Mouse (Mus musculus) cerebellum, adult 11 months (tissue): ENCODE results near the gene Fam72a.
"Not testable (repeated sequence)": the region's sequence is repeated elsewhere in the genome, so short reads cannot be mapped to it uniquely, and the experiment has no call there.

Source experiments
- DNase-seq: peaks from one replicate; pipeline ENCODE4 v3.0.0; 2022

The Fam72a gene

GRCm38 (mm10) chr1:131528081-131528507, 391 bp downstream of the Fam72a start:
- peak; percentile 59 for DNase-seq

GRCm38 (mm10) chr1:131528561-131529166, 961 bp downstream of the Fam72a start:
- no peak for DNase-seq

- DNase-seq = no peak
Observed at GRCm38 (mm10) chr1:131539771-131540170, 12.1 kb downstream of the Fam72a start.

GRCm38 (mm10) chr1:131540795-131541194, 13.1 kb downstream of the Fam72a start:
- no peak for DNase-seq

GRCm38 (mm10) chr1:131541431-131541830, 13.7 kb downstream of the Fam72a start:
- no peak for DNase-seq

GRCm38 (mm10) chr1:131541903-131542302, 14.2 kb downstream of the Fam72a start:
- DNase-seq = no peak

GRCm38 (mm10) chr1:131543886-131544565, 16.3 kb downstream of the Fam72a start:
- DNase-seq = peak; percentile 70

- no peak for DNase-seq
Observed at GRCm38 (mm10) chr1:131546798-131547690, 19.3 kb downstream of the Fam72a start.

GRCm38 (mm10) chr1:131548494-131549365, 21.0 kb downstream of the Fam72a start:
- no peak for DNase-seq

- no peak for DNase-seq
Observed at GRCm38 (mm10) chr1:131551956-131552355, 24.3 kb downstream of the Fam72a start.

GRCm38 (mm10) chr1:131553428-131553827, 25.7 kb downstream of the Fam72a start:
- DNase-seq = no peak

- peak; percentile 81 for DNase-seq
Observed at GRCm38 (mm10) chr1:131555042-131555812, 27.5 kb downstream of the Fam72a start.

GRCm38 (mm10) chr1:131560500-131560899, 32.8 kb downstream of the Fam72a start:
- no peak for DNase-seq

GRCm38 (mm10) chr1:131562081-131562480, 34.4 kb downstream of the Fam72a start:
- DNase-seq = no peak

GRCm38 (mm10) chr1:131566056-131566455, 38.4 kb downstream of the Fam72a start:
- DNase-seq = not testable (repeated sequence)

- no peak for DNase-seq
Observed at GRCm38 (mm10) chr1:131569721-131570120, 42.0 kb downstream of the Fam72a start.

- no peak for DNase-seq
Observed at GRCm38 (mm10) chr1:131570391-131570790, 42.7 kb downstream of the Fam72a start.

- DNase-seq = no peak
Observed at GRCm38 (mm10) chr1:131573721-131574120, 46.0 kb downstream of the Fam72a start.

- DNase-seq = no peak
Observed at GRCm38 (mm10) chr1:131578943-131579680, 51.4 kb downstream of the Fam72a start.

GRCm38 (mm10) chr1:131580389-131580788, 52.7 kb downstream of the Fam72a start:
- DNase-seq = no peak

- DNase-seq = no peak
Observed at GRCm38 (mm10) chr1:131583598-131583997, 55.9 kb downstream of the Fam72a start.
